Comparison of ENCODE assay signal across 8 mouse cellular contexts in genomic region chr2:10080310-10081010, GRCm38 (mm10). TPM values are rescaled to one million over a fixed set of nuclear protein-coding genes. Genes with fewer than 3 reads are reported as not detected.
DNase-seq lines count a peak whose midpoint lies in the region; ATAC-seq lines count a peak whose summit lies in the region.

Atp5c1 (minus strand) TSS chr2:10080510.
Kin (plus strand) TSS chr2:10080593.

- under 1% methylated on average over 61 of the region's 61 CpGs for WGBS in hindbrain, embryonic 12.5 days

- H3K4me3 ChIP-seq in hindbrain, embryonic 12.5 days, result peak within 1 kb of the TSS; percentile 87

- no peaks in the 10 kb centered on the region for H3K27me3 ChIP-seq in hindbrain, embryonic 12.5 days

- DNase-seq in Muller cell, postnatal 12 days (ENCODE audit: inconsistent ontology term), result peak; percentile 97
- DNase-seq in cerebellum, adult 9-11 months, result peak; percentile 97
- peak; percentile 89 to 98 for DNase-seq in frontal cortex, adult 2 months (ENCODE audit: extremely low spot score in 1 of 2, low spot score in 1 of 2)
- peak; percentile 95 to 97 for DNase-seq in layer of hippocampus, postnatal 14 days (ENCODE audit: low spot score in 2 of 2)
- peak; percentile 96 for DNase-seq in lung, postnatal 14 days
- DNase-seq in retina, adult 2 months (ENCODE audit: low read depth, low spot score), result peak; percentile 91
- peak; percentile 96 to 97 for DNase-seq in thymus, postnatal 36 days

- peak within 1 kb of the TSS; percentile 96 for H3K9ac ChIP-seq in hindbrain, embryonic 12.5 days

- 0 out of 2 replicates have a peak, but pooled peaks cover 10% of the 10 kb centered on the region for H3K36me3 ChIP-seq in hindbrain, embryonic 12.5 days

- no peaks in the 10 kb centered on the region for H3K9me3 ChIP-seq in hindbrain, embryonic 12.5 days (replicated peaks)

- H3K4me1 ChIP-seq in hindbrain, embryonic 12.5 days, result peaks cover 32% of the 10 kb centered on the region

- ATAC-seq in hindbrain, embryonic 12.5 days (ENCODE audit: low FRiP score), result peak; percentile 98

- peak within 1 kb of the TSS; percentile 82 for H3K4me2 ChIP-seq in hindbrain, embryonic 12.5 days (replicated peaks)

- H3K27ac ChIP-seq in hindbrain, embryonic 12.5 days, result peak within 1 kb of the TSS; percentile 94

RNA-seq across cellular contexts. Expression of gene Atp5c1, which starts in this region (rescaled TPM):
- 433 and 438 TPM in 2 replicates for polyA plus RNA-seq in frontal cortex, adult 2 months (2012; rRNA removed)
- 467 and 468 TPM in 2 replicates for polyA plus RNA-seq in hindbrain, embryonic 12.5 days (2016; fragmentation: Nextera tagmentation; extraction: Ambion mirVana)
- 100 to 1,000 TPM; 304 to 314 TPM for total RNA-seq in layer of hippocampus, postnatal 14 days (2021)

RNA-seq across cellular contexts. Expression of gene Kin, which starts in this region (rescaled TPM):
- polyA plus RNA-seq in frontal cortex, adult 2 months (2012; rRNA removed), result 12.7 and 14.7 TPM in 2 replicates
- 39.4 and 42.1 TPM in 2 replicates for polyA plus RNA-seq in hindbrain, embryonic 12.5 days (2016; fragmentation: Nextera tagmentation; extraction: Ambion mirVana)
- total RNA-seq in layer of hippocampus, postnatal 14 days (2021), result 10 to 100 TPM; 12.3 to 15.3 TPM

Comparison
In these comparisons a context has a peak if more than half of its experiments do, and no peak if none do; other contexts are left out.
1. Peak in every context shown above with its lines: DNase-seq, ATAC-seq, H3K4me3 ChIP-seq and H3K27ac ChIP-seq.